Mouse (Mus musculus): ENCODE measurements around the gene Olfr798.

- TF ChIP-seq CTCF (IDR thresholded peaks at IDR 0.05; ENCODE audit: insufficient read depth, low read depth, low read length), result no peak
- TF ChIP-seq POLR2A (IDR thresholded peaks at IDR 0.05; ENCODE audit: insufficient read depth, low read depth, low read length), result no peak
These were observed 9.4 kb upstream of the Olfr798 start, which contains the start of gene Olfr799 for GRCm38 (mm10) chr10:129637184-129637583.
